Mouse (Mus musculus): Measurements from ENCODE around the gene Ears2. TPM values are rescaled to one million over a fixed set of nuclear protein-coding genes. Genes with fewer than 3 reads are reported as not detected.

The Ears2 gene
- polyA plus RNA-seq, 1 experiment from 2014 or later: 10.7 TPM

Other genes starting within 250 kb of the Ears2 start
- gene Scnn1b, start 202.2 kb downstream of the Ears2 start, polyA plus RNA-seq (2015; fragmentation: Nextera tagmentation; extraction: Ambion mirVana): 0.12 and 0.28 TPM in 2 replicates
- 26.8 and 29.8 TPM in 2 replicates for gene Cog7, start 85.6 kb downstream of the Ears2 start, polyA plus RNA-seq (2015; fragmentation: Nextera tagmentation; extraction: Ambion mirVana)
- gene Gga2, start 46.0 kb downstream of the Ears2 start, polyA plus RNA-seq (2015; fragmentation: Nextera tagmentation; extraction: Ambion mirVana): 51.8 and 51.9 TPM in 2 replicates
- gene Ubfd1, start 88 bp downstream of the Ears2 start, polyA plus RNA-seq (2015; fragmentation: Nextera tagmentation; extraction: Ambion mirVana): 81.6 and 82.7 TPM in 2 replicates
- 668 and 708 TPM in 2 replicates for gene Ndufab1, start 34.6 kb upstream of the Ears2 start, polyA plus RNA-seq (2015; fragmentation: Nextera tagmentation; extraction: Ambion mirVana)
- gene Palb2, start 65.7 kb upstream of the Ears2 start, polyA plus RNA-seq (2015; fragmentation: Nextera tagmentation; extraction: Ambion mirVana): 5.4 and 6.1 TPM in 2 replicates
- 154 and 157 TPM in 2 replicates for gene Dctn5, start 65.8 kb upstream of the Ears2 start, polyA plus RNA-seq (2015; fragmentation: Nextera tagmentation; extraction: Ambion mirVana)
- 21.8 and 28.9 TPM in 2 replicates for gene Plk1, start 92.2 kb upstream of the Ears2 start, polyA plus RNA-seq (2015; fragmentation: Nextera tagmentation; extraction: Ambion mirVana)
- gene Ern2, start 118.9 kb upstream of the Ears2 start, polyA plus RNA-seq (2015; fragmentation: Nextera tagmentation; extraction: Ambion mirVana): 1.1 and 1.3 TPM in 2 replicates
- 1.2 and 1.3 TPM in 2 replicates for gene Chp2, start 152.2 kb upstream of the Ears2 start, polyA plus RNA-seq (2015; fragmentation: Nextera tagmentation; extraction: Ambion mirVana)
- 117 and 119 TPM in 2 replicates for gene Prkcb, start 221.5 kb upstream of the Ears2 start, polyA plus RNA-seq (2015; fragmentation: Nextera tagmentation; extraction: Ambion mirVana)

Measured in hindbrain, embryonic 15.5 days (tissue).